Mouse (Mus musculus) bone marrow, adult 2 months (tissue): Measurements from ENCODE around the gene Tmcc2.

Experiments
- CTCF ChIP-seq: fragments of 200-500 bp; IDR thresholded peaks from 2 replicates; pipeline ENCODE4 v1.5.1; 2011; ENCODE audit warnings: low read length, control low read depth; ENCODE audit not compliant: control insufficient read depth, insufficient read depth
- POLR2A ChIP-seq: fragments of 200-500 bp; IDR thresholded peaks from 2 replicates; pipeline ENCODE4 v1.6.1; 2011; ENCODE audit warnings: low read depth, mild to moderate bottlenecking, control low read depth, low read length, borderline replicate concordance; ENCODE audit not compliant: control insufficient read depth

- TF ChIP-seq CTCF (no peak), POLR2A (no peak)
Measured at GRCm38 (mm10) chr1:132356841-132357240, 34.2 kb downstream of the Tmcc2 start.
